Mouse (Mus musculus): Measurements from ENCODE around the gene Peli2.
"Not testable (repeated sequence)": the region's sequence is repeated elsewhere in the genome, so short reads cannot be mapped to it uniquely, and the experiment has no call there.

The Peli2 gene

DNA sequence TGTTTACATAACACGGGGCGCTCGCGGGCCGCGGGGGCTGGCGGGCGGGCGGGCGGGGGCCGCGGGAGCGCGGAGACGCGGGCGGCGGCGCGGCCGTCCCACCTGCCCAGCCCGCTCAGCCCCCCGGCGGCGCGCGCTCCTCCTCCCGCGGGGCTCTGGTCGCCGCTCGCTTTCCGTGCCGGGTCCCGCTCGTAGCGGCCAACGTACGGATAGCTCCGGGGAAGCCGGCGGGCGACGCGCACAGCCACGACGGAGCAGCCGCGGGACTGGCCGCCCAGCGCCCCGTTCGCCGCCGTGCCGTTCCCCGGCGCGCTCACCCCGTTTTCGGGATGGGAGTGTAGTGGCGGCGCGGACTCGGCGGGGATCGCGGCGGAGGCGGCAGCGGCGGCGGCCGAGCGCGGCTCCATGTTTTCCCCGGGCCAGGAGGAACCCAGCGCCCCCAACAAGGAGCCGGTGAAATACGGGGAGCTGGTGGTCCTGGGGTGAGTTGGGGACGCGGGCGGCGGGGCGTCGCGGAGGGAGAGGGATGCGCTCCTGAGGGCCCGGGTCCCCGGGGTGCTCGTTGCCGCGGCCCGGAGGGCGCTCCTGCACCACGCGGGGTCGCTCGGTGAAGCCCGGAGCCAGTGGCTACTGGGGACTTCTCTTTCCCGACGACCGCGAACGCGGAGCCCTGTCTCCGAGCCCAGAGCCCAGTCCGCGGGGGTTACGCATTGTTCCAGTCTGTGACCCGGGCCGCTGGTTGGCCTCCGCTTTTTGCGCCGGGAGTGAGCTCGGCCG, at the start of gene Peli2:
Gene Peli2 (plus strand): TSS at position 72 of the 777 bp plus-strand sequence.
- no peak for DNase-seq (ENCODE audit: extremely low read depth, low read depth)

DNA sequence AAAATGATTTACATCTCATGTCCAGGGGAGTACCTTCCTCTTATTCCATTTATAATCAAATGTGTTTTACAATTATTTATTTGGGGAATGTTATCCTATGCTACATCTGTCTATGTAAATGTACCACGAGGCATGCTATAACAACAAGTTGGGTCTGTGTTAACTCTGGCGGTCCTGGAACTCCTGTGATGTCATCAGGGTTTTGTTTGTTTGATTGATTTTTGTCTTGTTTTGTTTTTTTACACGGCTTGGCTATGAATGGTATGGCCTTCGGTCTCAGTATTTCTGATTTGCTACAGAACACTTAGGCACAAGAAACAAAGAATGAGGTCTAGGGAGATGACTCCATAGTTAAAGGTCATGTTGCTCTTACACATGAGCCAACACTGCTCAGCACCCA, 48.5 kb upstream of the Peli2 start:
- DNase-seq (ENCODE audit: extremely low read depth, low read depth) = no peak

DNA sequence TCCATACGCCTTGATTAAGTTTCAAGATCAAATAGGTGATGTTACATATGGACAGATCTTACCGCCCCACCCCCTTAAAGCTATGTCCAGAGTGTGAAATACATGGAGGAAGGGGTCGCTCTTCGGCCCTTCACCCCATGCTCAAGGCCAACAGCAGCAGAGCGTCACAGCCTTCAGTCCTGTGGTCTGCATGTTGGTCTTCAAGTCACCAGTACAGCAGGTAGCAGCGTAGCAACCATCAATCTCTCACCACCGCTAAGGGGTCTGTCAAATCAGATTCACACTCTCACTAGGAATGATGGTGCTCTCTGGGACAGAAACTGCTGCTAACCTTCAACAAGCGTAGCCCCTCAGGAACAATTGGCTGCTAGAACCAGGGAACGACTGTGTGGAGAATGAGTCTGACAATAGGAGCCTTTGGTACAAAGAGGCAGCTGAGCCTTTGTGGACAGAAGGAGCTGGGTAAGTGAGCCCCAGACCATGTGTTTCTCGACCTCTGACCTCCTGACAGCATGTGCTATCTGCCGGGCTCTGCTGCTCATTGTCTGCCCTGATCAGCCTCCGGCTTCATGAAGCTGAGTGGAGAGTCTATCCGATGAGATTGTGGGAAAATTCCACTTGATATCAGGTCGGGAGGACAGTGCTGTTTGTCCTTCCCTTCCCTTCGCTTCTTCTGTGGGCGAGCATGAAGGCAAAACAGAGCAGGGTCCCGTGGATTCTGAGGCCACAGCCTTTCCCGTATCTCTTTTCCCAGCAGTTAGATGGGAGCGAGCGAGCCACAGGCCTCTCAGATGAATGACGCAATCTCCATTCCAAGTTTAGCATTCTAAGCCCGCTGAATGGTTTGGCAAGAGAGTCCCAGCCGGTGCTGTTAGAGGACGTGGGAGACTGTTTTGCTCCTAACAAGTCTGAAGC, 47.1 kb upstream of the Peli2 start:
- no peak for DNase-seq (ENCODE audit: extremely low read depth, low read depth)

DNA sequence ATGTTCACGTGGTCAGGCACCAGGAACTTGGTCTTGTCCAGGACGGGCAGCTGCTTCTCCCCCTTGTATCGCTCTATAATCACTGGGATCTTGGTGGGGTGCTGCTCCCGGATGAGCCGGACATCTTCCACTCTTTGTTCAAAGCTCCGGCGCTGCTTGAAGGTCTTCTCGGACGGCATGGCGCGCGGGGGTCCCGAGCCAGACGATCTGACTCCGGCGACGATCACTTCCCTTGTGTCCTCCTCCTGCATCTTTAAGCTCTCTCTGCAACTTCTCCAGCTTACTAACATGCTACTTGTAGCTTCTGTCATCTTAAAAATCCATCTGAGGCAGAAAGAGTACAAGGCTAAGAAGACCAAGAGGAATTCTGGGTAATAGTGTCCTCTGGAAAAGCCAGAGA, 41.0 kb upstream of the Peli2 start:
- DNase-seq (ENCODE audit: extremely low read depth, low read depth) = not testable (repeated sequence)

GRCm38 (mm10) chr14:48083836-48084812, 36.5 kb upstream of the Peli2 start:
- DNase-seq (ENCODE audit: extremely low read depth, low read depth) = no peak

- no peak for DNase-seq (ENCODE audit: extremely low read depth, low read depth)
Measured at GRCm38 (mm10) chr14:48086682-48087297, 33.8 kb upstream of the Peli2 start.

DNA sequence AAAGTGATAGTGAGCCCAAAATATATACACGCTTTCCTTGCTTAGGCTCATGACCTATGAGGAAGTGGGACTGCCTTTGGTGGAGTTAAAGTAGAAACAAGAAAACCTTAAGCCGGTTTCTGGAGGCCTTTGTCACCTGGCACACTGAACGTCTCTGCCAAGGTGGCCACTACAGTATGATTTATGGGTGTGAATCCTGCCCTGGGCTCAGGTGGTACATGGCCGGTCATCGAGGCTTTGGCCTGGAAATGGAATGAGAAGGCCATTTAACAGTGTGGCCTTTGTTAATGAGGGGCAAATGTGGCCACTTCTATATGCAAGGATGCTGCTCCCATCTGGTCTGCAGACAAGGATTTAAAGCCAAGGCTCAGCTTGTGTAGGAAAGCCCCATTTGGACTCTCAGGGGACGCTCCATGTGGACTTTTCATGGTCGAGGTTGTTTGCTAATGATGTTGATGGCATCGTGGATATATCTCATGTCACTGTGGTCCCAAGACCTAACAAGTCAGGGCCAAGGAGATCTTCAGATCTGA, 33.3 kb upstream of the Peli2 start:
- DNase-seq (ENCODE audit: extremely low read depth, low read depth) = no peak

DNA sequence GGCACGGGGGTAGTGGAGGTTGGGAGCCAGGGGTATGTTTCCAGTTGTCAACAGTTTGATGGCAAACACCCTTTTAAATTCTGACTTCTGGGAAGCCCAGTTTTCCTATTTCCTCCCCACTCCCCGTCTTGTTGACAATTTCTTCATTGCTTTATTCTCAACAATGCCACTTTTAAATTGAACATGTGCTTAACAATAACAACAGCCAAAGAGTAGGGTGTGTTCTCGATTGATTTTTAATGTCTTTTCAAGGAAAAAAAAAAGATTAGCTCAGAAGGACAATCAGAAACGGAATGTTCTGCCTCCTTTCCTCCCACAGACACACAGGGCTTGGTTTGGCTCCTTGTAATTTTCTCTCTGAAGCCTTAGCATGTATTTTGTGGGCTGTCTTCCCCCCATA, 30.2 kb upstream of the Peli2 start:
- no peak for DNase-seq (ENCODE audit: extremely low read depth, low read depth)

- no peak for DNase-seq (ENCODE audit: extremely low read depth, low read depth)
Measured at GRCm38 (mm10) chr14:48091160-48091559, 29.5 kb upstream of the Peli2 start.

DNA sequence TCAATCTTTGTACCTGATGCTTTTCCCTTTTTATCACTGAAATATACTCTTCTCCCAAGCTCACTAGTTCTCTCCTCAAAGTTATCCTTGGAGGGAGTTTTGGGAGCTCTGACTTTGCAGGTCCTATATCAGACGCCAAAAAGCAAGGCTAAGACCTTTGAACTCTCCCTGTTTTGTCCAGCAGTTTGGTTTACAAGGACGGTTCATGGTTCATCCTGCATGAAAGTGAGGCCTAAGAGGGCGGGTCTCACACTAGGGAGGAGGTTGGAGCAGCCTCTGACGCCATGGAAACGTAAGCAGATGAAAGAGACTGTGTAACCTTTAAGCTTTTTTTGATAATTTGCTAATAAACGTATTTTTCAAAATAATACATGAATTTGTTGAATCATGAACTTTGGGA, 22.4 kb upstream of the Peli2 start:
- DNase-seq (ENCODE audit: extremely low read depth, low read depth) = no peak

DNA sequence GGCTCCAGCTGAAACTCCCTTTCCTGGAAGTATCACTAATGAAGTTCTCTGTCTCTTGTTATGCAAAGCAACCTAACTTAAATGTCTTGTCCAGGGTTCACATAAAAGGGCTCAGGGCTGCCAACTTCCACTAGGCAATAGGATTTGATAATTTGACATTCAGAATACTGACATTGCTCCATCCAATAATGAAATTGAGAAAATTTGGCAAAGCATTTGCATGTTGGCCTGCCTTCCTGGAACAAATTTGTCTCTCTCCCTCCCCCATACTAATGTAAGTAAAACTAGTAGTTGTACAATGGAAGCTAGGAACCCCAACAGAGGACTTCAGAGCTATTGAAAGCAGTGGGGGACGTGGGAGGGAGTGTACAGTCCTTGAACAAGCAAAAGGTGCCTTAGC, 21.3 kb upstream of the Peli2 start:
- no peak for DNase-seq (ENCODE audit: extremely low read depth, low read depth)

GRCm38 (mm10) chr14:48106453-48106852, 14.2 kb upstream of the Peli2 start:
- no peak for DNase-seq (ENCODE audit: extremely low read depth, low read depth)

- no peak for DNase-seq (ENCODE audit: extremely low read depth, low read depth)
Measured at GRCm38 (mm10) chr14:48117986-48118385, 2.6 kb upstream of the Peli2 start.

- DNase-seq (ENCODE audit: extremely low read depth, low read depth) = no peak
Measured at GRCm38 (mm10) chr14:48119012-48119647, 1.5 kb upstream of the Peli2 start.

- no peak for DNase-seq (ENCODE audit: extremely low read depth, low read depth)
Measured at GRCm38 (mm10) chr14:48119648-48120270, 864 bp upstream of the Peli2 start.

DNA sequence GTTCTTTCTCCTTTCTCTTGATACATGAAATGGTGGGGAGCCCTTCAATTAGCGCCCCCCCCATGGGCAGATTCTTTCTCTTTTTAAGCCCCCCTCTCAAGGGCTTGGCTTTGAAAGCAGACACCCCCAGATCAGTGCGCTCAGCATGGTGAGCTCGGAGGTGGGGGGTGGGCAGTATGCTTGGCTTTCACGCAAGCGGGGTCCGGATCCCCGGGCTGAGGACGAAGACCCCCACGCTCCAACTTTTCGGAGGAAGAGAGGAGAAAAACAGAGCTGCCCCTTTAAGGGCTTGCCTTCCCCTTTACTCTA, 226 bp upstream of the Peli2 start:
- no peak for DNase-seq (ENCODE audit: extremely low read depth, low read depth)

- no peak for DNase-seq (ENCODE audit: extremely low read depth, low read depth)
Measured at GRCm38 (mm10) chr14:48121529-48122517, 1.2 kb downstream of the Peli2 start.

GRCm38 (mm10) chr14:48124011-48124410, 3.4 kb downstream of the Peli2 start:
- no peak for DNase-seq (ENCODE audit: extremely low read depth, low read depth)

DNA sequence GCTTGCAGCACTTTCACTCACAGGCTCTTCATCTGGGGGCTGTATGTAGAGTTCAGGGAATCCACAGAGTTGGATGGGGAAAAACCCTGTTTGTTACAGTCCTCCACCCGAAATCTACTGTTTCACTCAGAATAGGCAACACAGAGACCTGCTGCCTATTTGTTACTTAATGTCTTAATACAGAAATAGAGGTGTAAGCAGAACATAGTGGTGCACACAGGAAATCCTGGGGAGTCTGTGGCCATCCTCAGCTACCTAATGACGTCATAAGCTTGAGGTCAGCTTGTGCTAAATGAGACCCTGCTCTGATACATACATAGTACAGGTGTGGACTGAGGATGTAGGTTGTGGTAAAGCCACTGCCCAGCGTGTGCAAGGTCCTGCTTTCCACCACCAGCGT, 4.2 kb downstream of the Peli2 start:
- DNase-seq (ENCODE audit: extremely low read depth, low read depth) = no peak

Measured in MEL-GATA-1-ER (cell line).